Mouse (Mus musculus): Measurements from ENCODE around the gene Fam163b. TPM values are rescaled to one million over a fixed set of nuclear protein-coding genes. Genes with fewer than 3 reads are reported as not detected.

The Fam163b gene
- polyA plus RNA-seq, 1 experiment from 2014 or later, result 0.10 TPM

DNA sequence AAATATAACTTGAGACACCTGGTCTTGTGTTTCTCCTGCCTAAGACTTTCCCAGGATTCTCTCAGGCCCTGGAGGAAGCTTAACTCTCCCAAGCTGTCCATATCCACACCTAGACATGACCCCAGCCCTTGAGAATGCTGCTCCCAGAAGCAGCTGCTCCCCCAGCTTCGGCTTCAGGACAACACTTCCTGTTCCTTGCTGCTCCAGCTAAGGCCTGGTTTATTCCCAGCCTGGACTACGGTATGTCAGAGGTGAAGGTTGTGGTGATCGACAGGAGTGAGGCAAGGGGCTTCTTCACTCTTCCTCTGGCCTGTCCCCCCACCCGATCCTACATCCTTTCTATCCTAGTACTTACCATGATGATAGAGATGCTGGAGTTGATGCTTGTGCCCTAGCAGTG lies 68.9 kb downstream of the Fam163b start:
- H3K9ac ChIP-seq (ENCODE audit: low read depth, low read length), result no peak overlapping the region
- no peak for ATAC-seq
- H3K9me3 ChIP-seq (ENCODE audit: control insufficient read depth), result no peaks in the 10 kb centered on the region
- WGBS, result 70% methylated on average over 4 of the region's 4 CpGs
- no peak for TF ChIP-seq CTCF (IDR thresholded peaks at IDR 0.05; ENCODE audit: low read depth)
- H3K4me1 ChIP-seq (replicated peaks; ENCODE audit: control insufficient read depth, insufficient read depth, low read length), result no peaks in the 10 kb centered on the region
- no peaks in the 10 kb centered on the region for H3K36me3 ChIP-seq (ENCODE audit: control insufficient read depth, insufficient read depth)
- H3K27me3 ChIP-seq (replicated peaks; ENCODE audit: control insufficient read depth, insufficient read depth, low read length), result no peaks in the 10 kb centered on the region
- H3K4me2 ChIP-seq (replicated peaks; ENCODE audit: low read depth), result no peak overlapping the region
- no peak overlapping the region for H3K27ac ChIP-seq (ENCODE audit: low read depth, low read length)
- no peak overlapping the region for H3K4me3 ChIP-seq (ENCODE audit: low read depth, low read length)

GRCm38 (mm10) chr2:27071978-27072377 lies 70.3 kb downstream of the Fam163b start, which contains the start of gene Mymk:
Mymk (minus strand) TSS chr2:27072179.
- TF ChIP-seq CTCF (IDR thresholded peaks at IDR 0.05; ENCODE audit: low read depth), result no peak
- Histone ChIP-seq H3K9ac (ENCODE audit: low read depth, low read length) (no peak within 1 kb of the TSS), H3K4me2 (replicated peaks; ENCODE audit: low read depth) (no peak within 1 kb of the TSS), H3K27ac (ENCODE audit: low read depth, low read length) (no peak within 1 kb of the TSS), H3K27me3 (replicated peaks; ENCODE audit: control insufficient read depth, insufficient read depth, low read length) (no peaks in the 10 kb centered on the region), H3K4me1 (replicated peaks; ENCODE audit: control insufficient read depth, insufficient read depth, low read length) (no peaks in the 10 kb centered on the region), H3K36me3 (ENCODE audit: control insufficient read depth, insufficient read depth) (no peaks in the 10 kb centered on the region), H3K9me3 (ENCODE audit: control insufficient read depth) (no peaks in the 10 kb centered on the region), H3K4me3 (ENCODE audit: low read depth, low read length) (no peak within 1 kb of the TSS)
- 93% methylated on average over 2 of the region's 2 CpGs for WGBS
- ATAC-seq, result no peak

GRCm38 (mm10) chr2:27071137-27071536 lies 71.2 kb downstream of the Fam163b start:
- 35% methylated on average over 4 of the region's 4 CpGs for WGBS
- H3K4me2 ChIP-seq (replicated peaks; ENCODE audit: low read depth), result no peak overlapping the region
- no peak for TF ChIP-seq CTCF (IDR thresholded peaks at IDR 0.05; ENCODE audit: low read depth)
- H3K27me3 ChIP-seq (replicated peaks; ENCODE audit: control insufficient read depth, insufficient read depth, low read length), result no peaks in the 10 kb centered on the region
- no peaks in the 10 kb centered on the region for H3K36me3 ChIP-seq (ENCODE audit: control insufficient read depth, insufficient read depth)
- no peak overlapping the region for H3K9ac ChIP-seq (ENCODE audit: low read depth, low read length)
- no peaks in the 10 kb centered on the region for H3K4me1 ChIP-seq (replicated peaks; ENCODE audit: control insufficient read depth, insufficient read depth, low read length)
- H3K4me3 ChIP-seq (ENCODE audit: low read depth, low read length), result no peak overlapping the region
- no peaks in the 10 kb centered on the region for H3K9me3 ChIP-seq (ENCODE audit: control insufficient read depth)
- H3K27ac ChIP-seq (ENCODE audit: low read depth, low read length), result no peak overlapping the region
- no peak for ATAC-seq

GRCm38 (mm10) chr2:27070247-27070813 lies 72.0 kb downstream of the Fam163b start:
- Histone ChIP-seq H3K27ac (ENCODE audit: low read depth, low read length) (no peak overlapping the region), H3K4me1 (replicated peaks; ENCODE audit: control insufficient read depth, insufficient read depth, low read length) (no peaks in the 10 kb centered on the region), H3K4me3 (ENCODE audit: low read depth, low read length) (no peak overlapping the region), H3K27me3 (replicated peaks; ENCODE audit: control insufficient read depth, insufficient read depth, low read length) (no peaks in the 10 kb centered on the region), H3K36me3 (ENCODE audit: control insufficient read depth, insufficient read depth) (no peaks in the 10 kb centered on the region), H3K9me3 (ENCODE audit: control insufficient read depth) (no peaks in the 10 kb centered on the region), H3K4me2 (replicated peaks; ENCODE audit: low read depth) (no peak overlapping the region), H3K9ac (ENCODE audit: low read depth, low read length) (no peak overlapping the region)
- TF ChIP-seq CTCF (IDR thresholded peaks at IDR 0.05; ENCODE audit: low read depth), result no peak
- WGBS, result 90% methylated on average over 2 of the region's 2 CpGs
- ATAC-seq, result no peak

DNA sequence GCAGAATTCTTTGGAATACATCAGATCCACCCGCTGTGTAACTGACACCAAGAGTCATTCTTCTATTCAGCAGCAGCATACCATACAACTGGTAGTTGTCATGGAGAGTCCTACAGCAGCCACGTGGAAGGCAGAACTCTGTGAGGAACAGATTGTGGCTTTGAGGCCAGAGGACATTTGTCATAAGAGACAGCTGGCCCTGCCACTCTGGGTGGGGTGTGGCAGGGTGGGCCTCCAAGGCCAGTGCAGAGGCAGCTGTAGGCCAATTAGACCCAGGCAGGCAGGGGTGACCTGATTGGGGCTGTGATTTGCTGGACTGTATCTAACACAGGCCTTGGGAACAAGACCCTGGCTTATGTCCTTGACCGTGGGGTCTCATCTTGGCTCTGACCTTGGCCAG lies 72.6 kb downstream of the Fam163b start:
- no peak overlapping the region for H3K9ac ChIP-seq (ENCODE audit: low read depth, low read length)
- H3K4me2 ChIP-seq (replicated peaks; ENCODE audit: low read depth), result no peak overlapping the region
- H3K27me3 ChIP-seq (replicated peaks; ENCODE audit: control insufficient read depth, insufficient read depth, low read length), result no peaks in the 10 kb centered on the region
- no peaks in the 10 kb centered on the region for H3K9me3 ChIP-seq (ENCODE audit: control insufficient read depth)
- ATAC-seq, result no peak
- H3K36me3 ChIP-seq (ENCODE audit: control insufficient read depth, insufficient read depth), result no peaks in the 10 kb centered on the region
- no peak overlapping the region for H3K4me3 ChIP-seq (ENCODE audit: low read depth, low read length)
- H3K27ac ChIP-seq (ENCODE audit: low read depth, low read length), result no peak overlapping the region
- no peak for TF ChIP-seq CTCF (IDR thresholded peaks at IDR 0.05; ENCODE audit: low read depth)
- WGBS, result 52% methylated on average over 3 of the region's 3 CpGs
- no peaks in the 10 kb centered on the region for H3K4me1 ChIP-seq (replicated peaks; ENCODE audit: control insufficient read depth, insufficient read depth, low read length)

GRCm38 (mm10) chr2:27067996-27068395 lies 74.3 kb downstream of the Fam163b start:
- Histone ChIP-seq H3K36me3 (ENCODE audit: control insufficient read depth, insufficient read depth) (no peaks in the 10 kb centered on the region), H3K4me2 (replicated peaks; ENCODE audit: low read depth) (no peak overlapping the region), H3K27me3 (replicated peaks; ENCODE audit: control insufficient read depth, insufficient read depth, low read length) (no peaks in the 10 kb centered on the region), H3K27ac (ENCODE audit: low read depth, low read length) (no peak overlapping the region), H3K4me3 (ENCODE audit: low read depth, low read length) (no peak overlapping the region), H3K4me1 (replicated peaks; ENCODE audit: control insufficient read depth, insufficient read depth, low read length) (no peaks in the 10 kb centered on the region), H3K9ac (ENCODE audit: low read depth, low read length) (no peak overlapping the region), H3K9me3 (ENCODE audit: control insufficient read depth) (no peaks in the 10 kb centered on the region)
- 59% methylated on average over 2 of the region's 2 CpGs for WGBS
- ATAC-seq, result no peak
- TF ChIP-seq CTCF (IDR thresholded peaks at IDR 0.05; ENCODE audit: low read depth), result no peak

DNA sequence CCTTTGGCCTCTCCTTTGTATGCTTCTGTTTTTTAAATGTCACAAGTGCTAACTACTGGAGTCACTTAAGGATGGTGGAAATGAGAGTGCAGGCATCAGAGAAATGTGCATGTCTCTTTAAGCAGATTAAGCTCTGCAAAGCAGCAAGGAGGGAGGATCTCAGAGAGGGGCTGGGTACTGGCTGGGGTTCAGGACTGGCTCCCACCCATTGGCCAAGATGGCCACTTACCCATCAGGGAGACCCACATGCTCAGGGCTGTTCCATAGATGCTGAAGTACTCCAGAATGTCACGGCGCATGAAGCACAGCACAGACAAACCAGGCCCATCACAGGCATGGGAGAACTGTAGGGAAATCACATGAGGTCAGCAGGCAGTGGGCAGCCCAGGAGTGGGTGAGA lies 75.2 kb downstream of the Fam163b start:
- no peaks in the 10 kb centered on the region for H3K4me1 ChIP-seq (replicated peaks; ENCODE audit: control insufficient read depth, insufficient read depth, low read length)
- H3K27ac ChIP-seq (ENCODE audit: low read depth, low read length), result no peak overlapping the region
- WGBS, result 77% methylated on average over 2 of the region's 2 CpGs
- TF ChIP-seq CTCF (IDR thresholded peaks at IDR 0.05; ENCODE audit: low read depth), result no peak
- H3K4me2 ChIP-seq (replicated peaks; ENCODE audit: low read depth), result no peak overlapping the region
- H3K9ac ChIP-seq (ENCODE audit: low read depth, low read length), result no peak overlapping the region
- ATAC-seq, result no peak
- no peaks in the 10 kb centered on the region for H3K36me3 ChIP-seq (ENCODE audit: control insufficient read depth, insufficient read depth)
- H3K9me3 ChIP-seq (ENCODE audit: control insufficient read depth), result no peaks in the 10 kb centered on the region
- no peaks in the 10 kb centered on the region for H3K27me3 ChIP-seq (replicated peaks; ENCODE audit: control insufficient read depth, insufficient read depth, low read length)
- no peak overlapping the region for H3K4me3 ChIP-seq (ENCODE audit: low read depth, low read length)

Other genes starting within 250 kb of the Fam163b start
- 11.7 and 12.8 TPM in 2 replicates for gene Surf6, start 239.6 kb downstream of the Fam163b start, polyA plus RNA-seq (2015; fragmentation: Nextera tagmentation; extraction: Ambion mirVana)
- gene Med22, start 231.8 kb downstream of the Fam163b start, polyA plus RNA-seq (2015; fragmentation: Nextera tagmentation; extraction: Ambion mirVana), result 19.8 and 20.2 TPM in 2 replicates
- 407 and 410 TPM in 2 replicates for gene Rpl7a, start 231.7 kb downstream of the Fam163b start, polyA plus RNA-seq (2015; fragmentation: Nextera tagmentation; extraction: Ambion mirVana)
- gene Surf2, start 226.1 kb downstream of the Fam163b start, polyA plus RNA-seq (2015; fragmentation: Nextera tagmentation; extraction: Ambion mirVana), result 33.2 and 33.5 TPM in 2 replicates
- gene Surf1, start 226.0 kb downstream of the Fam163b start, polyA plus RNA-seq (2015; fragmentation: Nextera tagmentation; extraction: Ambion mirVana), result 59.8 and 65.3 TPM in 2 replicates
- gene Surf4, start 208.6 kb downstream of the Fam163b start, polyA plus RNA-seq (2015; fragmentation: Nextera tagmentation; extraction: Ambion mirVana), result 379 TPM in 2 replicates
- gene Stkld1, start 208.4 kb downstream of the Fam163b start, polyA plus RNA-seq (2015; fragmentation: Nextera tagmentation; extraction: Ambion mirVana), result 0.07 and 0.10 TPM in 2 replicates
- 29.4 and 30.1 TPM in 2 replicates for gene Rexo4, start 178.1 kb downstream of the Fam163b start, polyA plus RNA-seq (2015; fragmentation: Nextera tagmentation; extraction: Ambion mirVana)
- gene Adamts13, start 169.1 kb downstream of the Fam163b start, polyA plus RNA-seq (2015; fragmentation: Nextera tagmentation; extraction: Ambion mirVana), result 0.20 and 0.22 TPM in 2 replicates
- gene Cacfd1, start 132.6 kb downstream of the Fam163b start, polyA plus RNA-seq (2015; fragmentation: Nextera tagmentation; extraction: Ambion mirVana), result 41.5 and 42.8 TPM in 2 replicates
- gene Slc2a6, start 114.5 kb downstream of the Fam163b start, polyA plus RNA-seq (2015; fragmentation: Nextera tagmentation; extraction: Ambion mirVana), result 0.59 and 0.93 TPM in 2 replicates
- gene Mymk, start 70.3 kb downstream of the Fam163b start, polyA plus RNA-seq (2015; fragmentation: Nextera tagmentation; extraction: Ambion mirVana), result not detected in 2 replicates
- gene Adamtsl2, start 63.1 kb downstream of the Fam163b start, polyA plus RNA-seq (2015; fragmentation: Nextera tagmentation; extraction: Ambion mirVana), result 1.0 and 1.3 TPM in 2 replicates
- 0.65 and 0.84 TPM in 2 replicates for gene Dbh, start 22.7 kb upstream of the Fam163b start, polyA plus RNA-seq (2015; fragmentation: Nextera tagmentation; extraction: Ambion mirVana)
- 3.1 and 3.2 TPM in 2 replicates for gene Sardh, start 105.8 kb upstream of the Fam163b start, polyA plus RNA-seq (2015; fragmentation: Nextera tagmentation; extraction: Ambion mirVana)

All from intestine, postnatal 0 days (tissue).